Mouse (Mus musculus): ENCODE results near the gene Gm10260. TPM values are rescaled to one million over a fixed set of nuclear protein-coding genes. Genes with fewer than 3 reads are reported as not detected.
A peak's percentile ranks its signal among the peaks of the same experiment; 100 is the strongest.

Gene Gm10260
- total and polyA plus RNA-seq, 3 experiments = 3.2 to 117 (median 101) TPM

DNA sequence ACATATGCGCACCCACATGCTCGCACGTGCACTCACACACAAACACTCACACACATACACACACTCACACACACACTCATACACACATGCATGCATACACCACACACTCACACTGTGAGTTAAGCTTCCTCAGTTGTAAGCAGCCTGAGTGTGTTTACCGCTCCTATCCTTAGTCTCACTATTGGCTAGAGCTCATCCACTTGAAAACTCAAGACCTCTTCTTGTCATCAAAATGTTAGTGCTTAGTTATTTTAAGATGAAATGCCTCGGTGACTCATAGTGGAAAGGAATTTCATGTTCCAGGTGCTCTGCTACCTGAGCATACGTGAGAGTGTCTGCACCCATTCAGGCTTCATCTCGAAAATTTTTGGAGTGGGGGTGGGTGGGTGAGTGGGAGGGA is 21.2 kb upstream of the Gm10260 start:
- Histone ChIP-seq H3K4me3 (no peak overlapping the region), H3K4me1 (ENCODE audit: control insufficient read depth, insufficient read depth, low read length) (peaks cover 3% of the 10 kb centered on the region), H3K27me3 (ENCODE audit: control insufficient read depth, insufficient read depth, low read length) (no peaks in the 10 kb centered on the region), H3K27ac (no peak overlapping the region), H3K9ac (ENCODE audit: low read depth, low read length) (no peak overlapping the region), H3K79me2 (replicated peaks; ENCODE audit: control insufficient read depth, insufficient read depth, low read length) (no peaks in the 10 kb centered on the region), H3K36me3 (ENCODE audit: control insufficient read depth, insufficient read depth, low read length) (no peaks in the 10 kb centered on the region)
- DNase-seq = no peak
- intact Hi-C loops (cut with DNase I) = no loop called here
- WGBS = 75% methylated on average over 7 of the region's 7 CpGs
- TF ChIP-seq POLR2A (IDR thresholded peaks at IDR 0.05; ENCODE audit: insufficient read depth, low read depth, low read length) (no peak), CTCF (IDR thresholded peaks at IDR 0.05) (no peak), EP300 (IDR thresholded peaks at IDR 0.05; ENCODE audit: insufficient read depth, low read depth, low read length) (no peak)

DNA sequence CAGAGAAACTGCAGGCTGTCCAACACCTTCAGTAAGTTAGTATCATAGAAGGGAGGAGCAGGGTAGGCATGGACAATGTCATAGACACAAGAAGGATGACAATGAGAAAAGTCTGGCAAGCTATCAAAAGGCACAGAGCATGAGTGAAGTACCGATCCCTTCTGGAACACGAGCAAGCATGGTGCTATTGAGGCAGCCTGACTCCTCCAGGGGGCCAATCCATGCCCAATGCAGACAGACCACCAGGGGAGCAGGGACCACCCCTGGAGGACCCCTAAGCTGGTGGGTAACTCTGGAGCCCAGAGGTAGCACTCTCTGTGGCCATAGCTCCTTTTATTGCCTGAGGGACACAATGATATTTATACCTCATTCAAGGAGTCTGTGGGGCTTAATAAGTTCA is 20.1 kb upstream of the Gm10260 start:
- intact Hi-C loops (cut with DNase I) = no loop called here
- TF ChIP-seq EP300 (IDR thresholded peaks at IDR 0.05; ENCODE audit: insufficient read depth, low read depth, low read length) (no peak), CTCF (IDR thresholded peaks at IDR 0.05) (no peak)
- no peak for DNase-seq
- Histone ChIP-seq H3K79me2 (replicated peaks; ENCODE audit: control insufficient read depth, insufficient read depth, low read length) (no peaks in the 10 kb centered on the region), H3K4me1 (ENCODE audit: control insufficient read depth, insufficient read depth, low read length) (peaks cover 4% of the 10 kb centered on the region), H3K4me3 (no peak overlapping the region), H3K36me3 (ENCODE audit: control insufficient read depth, insufficient read depth, low read length) (no peaks in the 10 kb centered on the region), H3K27ac (no peak overlapping the region), H3K9ac (ENCODE audit: low read depth, low read length) (no peak overlapping the region), H3K27me3 (ENCODE audit: control insufficient read depth, insufficient read depth, low read length) (no peaks in the 10 kb centered on the region)
- 46% methylated on average over 2 of the region's 2 CpGs for WGBS

DNA sequence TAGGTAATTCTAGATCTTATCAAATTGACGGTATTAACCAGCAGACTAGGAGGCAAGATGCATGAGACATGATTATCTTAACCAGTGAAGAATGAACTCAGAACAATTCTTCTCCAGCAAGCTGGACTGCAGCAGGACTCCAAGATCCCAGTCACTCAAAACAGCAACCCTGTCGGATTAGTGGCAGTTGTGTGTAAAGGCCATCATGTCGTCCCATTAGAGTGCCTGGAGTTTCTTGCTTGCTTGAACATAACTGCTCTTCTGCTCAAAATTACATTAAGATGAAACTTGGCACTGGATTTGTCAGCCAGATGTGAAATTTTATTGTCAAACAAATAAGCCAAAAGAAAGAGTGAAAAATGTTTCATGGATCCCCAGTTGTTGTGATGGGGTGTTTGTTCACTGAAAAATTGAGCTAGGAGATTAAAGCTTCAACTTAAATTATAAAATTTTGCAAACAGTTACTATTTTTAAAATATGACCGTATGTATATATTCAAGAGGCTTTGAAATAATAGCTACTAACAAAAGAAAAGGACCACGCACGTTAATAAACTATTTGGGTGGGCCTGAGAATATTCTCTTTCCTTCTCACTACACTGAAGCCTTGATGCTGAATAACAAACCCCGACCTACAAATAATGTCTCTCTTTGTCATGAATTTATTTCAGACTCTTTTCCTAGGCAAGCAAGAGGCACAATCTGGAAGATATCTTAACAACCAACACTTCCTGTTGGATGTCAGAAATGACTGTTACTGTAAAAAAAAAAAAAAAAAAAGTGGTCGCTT is 19.4 kb upstream of the Gm10260 start:
- 66% methylated on average over 8 of the region's 8 CpGs for WGBS
- H3K4me1 ChIP-seq (ENCODE audit: control insufficient read depth, insufficient read depth, low read length) = peaks cover 6% of the 10 kb centered on the region
- TF ChIP-seq POLR2A (IDR thresholded peaks at IDR 0.05; ENCODE audit: insufficient read depth, low read depth, low read length) (no peak), EP300 (IDR thresholded peaks at IDR 0.05; ENCODE audit: insufficient read depth, low read depth, low read length) (no peak), CTCF (IDR thresholded peaks at IDR 0.05) (no peak)

DNA sequence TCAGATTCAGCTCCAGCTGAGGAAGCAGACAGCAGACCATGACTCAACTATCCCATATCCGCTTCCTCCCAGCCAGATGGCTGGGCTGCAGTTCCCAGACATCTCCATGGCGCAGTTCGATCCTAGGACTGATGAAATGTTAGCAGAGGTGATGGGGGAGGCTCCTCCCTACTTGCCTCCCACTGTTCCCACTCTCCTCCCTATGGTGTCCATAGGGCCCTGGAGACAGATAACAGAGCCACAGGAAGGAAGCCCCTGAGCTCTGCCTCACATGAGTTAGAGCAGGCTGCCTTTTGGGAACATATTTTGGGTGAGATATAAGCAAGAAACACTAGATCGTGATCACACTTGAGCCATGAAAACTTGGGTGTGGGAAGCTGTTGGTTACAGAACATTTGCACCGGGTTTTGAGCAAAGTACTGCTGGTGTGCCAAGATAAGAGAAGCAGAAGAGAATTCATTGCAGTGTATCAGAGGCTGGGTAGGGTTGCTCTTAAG is 18.3 kb upstream of the Gm10260 start:
- no peak overlapping the region for H3K27ac ChIP-seq
- H3K4me1 ChIP-seq (ENCODE audit: control insufficient read depth, insufficient read depth, low read length) = peaks cover 6% of the 10 kb centered on the region
- DNase-seq = no peak
- H3K27me3 ChIP-seq (ENCODE audit: control insufficient read depth, insufficient read depth, low read length) = no peaks in the 10 kb centered on the region
- intact Hi-C loops (cut with DNase I) = loop anchor here (5.0 kb wide), 1 partner anchor 541 kb away; no protein-coding TSS in a partner anchor
- 58% methylated on average over 5 of the region's 5 CpGs for WGBS
- no peaks in the 10 kb centered on the region for H3K79me2 ChIP-seq (replicated peaks; ENCODE audit: control insufficient read depth, insufficient read depth, low read length)
- H3K4me3 ChIP-seq = no peak overlapping the region
- TF ChIP-seq POLR2A (IDR thresholded peaks at IDR 0.05; ENCODE audit: insufficient read depth, low read depth, low read length) (no peak), CTCF (IDR thresholded peaks at IDR 0.05) (no peak), EP300 (IDR thresholded peaks at IDR 0.05; ENCODE audit: insufficient read depth, low read depth, low read length) (no peak)
- no peak overlapping the region for H3K9ac ChIP-seq (ENCODE audit: low read depth, low read length)
- no peaks in the 10 kb centered on the region for H3K36me3 ChIP-seq (ENCODE audit: control insufficient read depth, insufficient read depth, low read length)

More for the DNA sequence above, 19.4 kb upstream of the Gm10260 start:
- Histone ChIP-seq H3K79me2 (replicated peaks; ENCODE audit: control insufficient read depth, insufficient read depth, low read length) (no peaks in the 10 kb centered on the region), H3K27ac (no peak overlapping the region), H3K36me3 (ENCODE audit: control insufficient read depth, insufficient read depth, low read length) (no peaks in the 10 kb centered on the region), H3K4me3 (no peak overlapping the region), H3K27me3 (ENCODE audit: control insufficient read depth, insufficient read depth, low read length) (no peaks in the 10 kb centered on the region), H3K9ac (ENCODE audit: low read depth, low read length) (no peak overlapping the region)
- no peak for DNase-seq
- intact Hi-C loops (cut with DNase I) = loop anchor here (5.0 kb wide), 1 partner anchor 543 kb away; no protein-coding TSS in a partner anchor

DNA sequence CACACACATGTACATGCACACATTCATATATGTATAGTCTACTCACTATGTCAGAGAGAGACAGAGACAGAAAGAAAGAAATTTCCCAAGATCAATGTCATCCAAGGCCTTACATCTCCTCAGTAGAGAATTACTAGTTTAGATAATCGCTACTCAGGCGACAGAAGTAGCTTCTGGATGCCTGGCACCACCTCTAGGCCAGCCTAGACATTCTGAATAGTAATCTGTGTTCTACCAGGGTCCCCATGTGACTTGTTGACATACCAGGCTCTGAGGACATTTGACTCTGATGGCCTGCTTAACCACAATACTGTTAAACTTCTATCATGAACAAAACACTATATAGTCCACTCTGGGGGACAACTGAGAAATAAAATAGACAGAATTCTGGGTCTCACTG is 17.2 kb upstream of the Gm10260 start:
- DNase-seq = no peak
- Histone ChIP-seq H3K9ac (ENCODE audit: low read depth, low read length) (no peak overlapping the region), H3K36me3 (ENCODE audit: control insufficient read depth, insufficient read depth, low read length) (no peaks in the 10 kb centered on the region), H3K27me3 (ENCODE audit: control insufficient read depth, insufficient read depth, low read length) (no peaks in the 10 kb centered on the region), H3K27ac (no peak overlapping the region), H3K79me2 (replicated peaks; ENCODE audit: control insufficient read depth, insufficient read depth, low read length) (no peaks in the 10 kb centered on the region), H3K4me1 (ENCODE audit: control insufficient read depth, insufficient read depth, low read length) (peaks cover 7% of the 10 kb centered on the region), H3K4me3 (no peak overlapping the region)
- 64% methylated on average over 2 of the region's 2 CpGs for WGBS
- intact Hi-C loops (cut with DNase I) = loop anchor here (5.0 kb wide), 1 partner anchor 540 kb away; no protein-coding TSS in a partner anchor
- no peak for TF ChIP-seq CTCF (IDR thresholded peaks at IDR 0.05)
- no peak for TF ChIP-seq POLR2A (IDR thresholded peaks at IDR 0.05; ENCODE audit: insufficient read depth, low read depth, low read length)
- TF ChIP-seq EP300 (IDR thresholded peaks at IDR 0.05; ENCODE audit: insufficient read depth, low read depth, low read length) = no peak

DNA sequence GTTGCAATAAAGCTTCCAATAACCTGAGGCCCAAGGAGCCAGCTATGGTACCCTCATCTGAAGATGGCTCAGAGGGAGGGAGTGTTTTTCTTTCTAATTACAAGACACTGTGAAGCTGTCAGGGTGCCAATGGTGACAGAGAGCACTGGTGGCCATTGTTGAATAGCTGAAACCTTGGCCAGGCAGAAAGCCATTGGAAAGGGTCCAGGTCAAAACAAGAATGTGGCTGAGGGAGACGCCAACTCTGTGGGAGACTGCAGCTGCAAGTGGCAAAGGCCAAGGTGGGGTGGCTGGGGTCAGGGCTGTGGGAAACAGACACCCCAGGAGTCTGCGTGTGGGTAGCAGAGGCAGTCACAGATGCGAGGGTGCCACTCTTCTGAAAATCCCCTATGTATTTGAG is 16.3 kb upstream of the Gm10260 start:
- no peaks in the 10 kb centered on the region for H3K79me2 ChIP-seq (replicated peaks; ENCODE audit: control insufficient read depth, insufficient read depth, low read length)
- WGBS = 16% methylated on average over 3 of the region's 3 CpGs
- H3K9ac ChIP-seq (ENCODE audit: low read depth, low read length) = no peak overlapping the region
- H3K27ac ChIP-seq = no peak overlapping the region; the same call in 1 of the 2 replicates
- TF ChIP-seq POLR2A (IDR thresholded peaks at IDR 0.05; ENCODE audit: insufficient read depth, low read depth, low read length) (no peak), EP300 (IDR thresholded peaks at IDR 0.05; ENCODE audit: insufficient read depth, low read depth, low read length) (0 out of 2 replicates have a peak, but pooled peaks have one; percentile 24)
- peaks cover 7% of the 10 kb centered on the region for H3K4me1 ChIP-seq (ENCODE audit: control insufficient read depth, insufficient read depth, low read length)
- peak; percentile 63 to 73 for DNase-seq
- no peaks in the 10 kb centered on the region for H3K36me3 ChIP-seq (ENCODE audit: control insufficient read depth, insufficient read depth, low read length)
- intact Hi-C loops (cut with DNase I) = loop anchor here (5.0 kb wide), 1 partner anchor 539 kb away; no protein-coding TSS in a partner anchor
- H3K4me3 ChIP-seq = no peak overlapping the region
- H3K27me3 ChIP-seq (ENCODE audit: control insufficient read depth, insufficient read depth, low read length) = no peaks in the 10 kb centered on the region
